Mouse (Mus musculus) brown adipose tissue, adult 24 weeks (tissue): ENCODE data around the gene Mical2. TPM values are rescaled to one million over a fixed set of nuclear protein-coding genes. Genes with fewer than 3 reads are reported as not detected.

Experiments used
- H3K27ac ChIP-seq: fragments of 200-500 bp; replicated peaks from 2 replicates; pipeline ENCODE4 v1.5.1; 2012; ENCODE audit warnings: low read depth, mild to moderate bottlenecking, low read length
- H3K4me1 ChIP-seq: fragments of 200-500 bp; 2 replicates; pipeline ENCODE4 v1.6.1; 2012; ENCODE audit warnings: low read length, mixed read lengths; ENCODE audit not compliant: control insufficient read depth, insufficient read depth, insufficient read length
- H3K4me3 ChIP-seq: fragments of 200-500 bp; 2 replicates; pipeline ENCODE4 v1.5.1; 2012; ENCODE audit warnings: low read depth, mild to moderate bottlenecking, low read length, moderate library complexity; ENCODE audit not compliant: insufficient read depth
- polyA plus RNA-seq: library from polyadenylated mRNA; stranded (reverse); fragments of >200 nt; gene quantifications from 2 replicates; pipeline ENCODE4 v1.2.4, GENCODE M21; 2012; ENCODE audit not compliant: missing spikeins, insufficient read depth, insufficient read length

Gene Mical2
- polyA plus RNA-seq, 1 experiment: 18.7 TPM

DNA sequence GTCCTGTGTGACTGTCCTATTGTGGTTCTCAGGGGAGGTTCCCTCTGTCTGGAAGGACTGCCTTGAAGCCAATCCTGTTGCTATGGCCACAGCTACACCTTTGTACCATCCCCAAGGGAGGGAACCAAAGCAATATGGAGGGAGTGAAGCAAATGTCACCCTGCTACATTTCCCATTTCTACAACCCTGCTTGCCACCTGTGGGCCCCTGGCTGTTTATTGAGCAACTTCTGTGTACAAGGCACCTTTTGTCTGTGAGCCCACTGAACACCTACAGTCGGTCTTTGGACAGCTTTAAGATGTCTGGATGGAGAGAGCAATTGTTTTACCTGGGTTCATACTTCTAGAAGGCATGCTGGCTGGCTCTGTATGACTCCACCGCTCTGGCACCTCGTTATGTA is 46.0 kb downstream of the Mical2 start:
- Histone ChIP-seq H3K4me1 (peaks cover 18% of the 10 kb centered on the region), H3K4me3 (no peak overlapping the region), H3K27ac (no peak overlapping the region)

DNA sequence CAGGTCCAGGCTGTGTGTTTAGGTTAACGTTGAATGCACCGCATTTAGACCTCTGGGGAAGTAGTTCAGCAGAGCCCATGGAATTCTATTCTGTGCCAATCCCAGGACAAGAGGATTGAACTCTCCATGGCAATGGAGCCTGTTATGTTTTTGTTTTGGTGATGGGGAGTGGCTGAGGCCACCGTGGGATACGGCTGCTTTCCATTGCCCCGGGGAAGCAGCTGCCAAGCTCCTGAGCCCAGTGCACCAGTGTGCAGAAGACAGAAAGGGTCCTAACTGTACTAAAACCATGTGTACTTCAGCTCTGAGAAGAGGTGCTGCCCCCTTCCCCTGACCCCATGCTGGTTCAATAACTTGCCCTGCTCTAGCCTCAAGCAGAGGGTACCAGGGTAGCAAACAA is 47.0 kb downstream of the Mical2 start:
- peaks cover 21% of the 10 kb centered on the region for H3K4me1 ChIP-seq
- no peak overlapping the region for H3K27ac ChIP-seq

DNA sequence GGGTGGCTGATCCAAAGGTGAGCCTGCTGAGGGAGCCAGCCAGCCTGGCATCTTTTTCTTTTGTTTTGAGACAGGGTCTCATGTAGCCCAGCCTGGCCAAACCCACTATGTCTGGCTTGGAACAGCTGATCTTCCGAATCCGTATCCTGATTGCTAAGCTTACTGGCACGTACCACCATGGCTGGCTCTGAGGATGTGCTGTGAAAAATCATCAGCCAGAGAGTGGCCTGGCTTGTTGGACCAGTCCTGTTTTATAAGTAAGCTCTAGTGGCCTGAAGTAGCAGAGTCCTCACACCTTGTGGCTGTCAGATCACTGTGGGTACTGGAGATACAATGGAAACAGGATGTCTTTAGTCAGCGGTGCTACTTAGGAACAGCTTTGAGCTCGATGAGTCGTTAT is 47.8 kb downstream of the Mical2 start:
- Histone ChIP-seq H3K27ac (no peak overlapping the region), H3K4me3 (no peak overlapping the region), H3K4me1 (peaks cover 27% of the 10 kb centered on the region)

More for the DNA sequence above, 47.0 kb downstream of the Mical2 start:
- H3K4me3 ChIP-seq: no peak overlapping the region

DNA sequence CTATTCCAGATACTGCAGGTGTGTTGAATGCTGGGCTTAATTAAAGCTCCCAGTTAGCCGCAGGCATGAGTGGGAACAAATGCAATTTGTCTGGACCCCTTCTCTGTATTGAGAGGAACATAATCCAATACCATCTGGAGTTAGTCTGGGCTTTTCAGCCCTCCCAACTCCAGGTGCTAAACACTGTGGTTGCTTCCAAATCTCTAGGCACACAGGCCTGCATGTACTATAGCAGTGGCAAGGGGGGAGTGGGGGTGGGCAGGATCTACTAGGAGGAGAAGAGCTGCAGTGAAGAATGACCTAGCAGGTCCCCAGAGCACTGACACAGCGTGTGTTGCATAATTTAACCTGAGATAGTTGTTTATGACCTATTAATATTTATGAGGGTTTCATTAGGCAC is 49.0 kb downstream of the Mical2 start:
- peaks cover 30% of the 10 kb centered on the region for H3K4me1 ChIP-seq
- H3K4me3 ChIP-seq: no peak overlapping the region
- no peak overlapping the region for H3K27ac ChIP-seq

DNA sequence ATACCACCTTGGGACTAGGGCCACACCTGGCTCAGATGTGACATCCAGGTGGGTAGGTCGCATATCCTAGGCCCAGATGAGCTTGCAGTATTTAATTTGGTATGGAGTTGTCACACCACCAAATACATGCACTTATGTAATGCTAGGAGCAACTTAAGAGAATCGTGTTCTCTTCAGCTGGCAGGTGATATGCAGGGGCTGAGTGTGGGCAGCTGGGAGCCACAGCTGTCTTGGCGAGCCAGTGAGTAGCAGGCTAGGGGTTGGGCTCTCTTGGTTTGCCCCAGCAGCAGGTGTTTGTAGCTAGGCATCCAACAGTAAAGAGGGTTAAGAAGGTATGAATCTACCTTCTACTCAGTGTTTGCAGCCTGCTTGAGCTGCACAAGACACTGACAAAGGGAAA is 49.4 kb downstream of the Mical2 start:
- Histone ChIP-seq H3K4me3 (no peak overlapping the region), H3K4me1 (peaks cover 26% of the 10 kb centered on the region), H3K27ac (no peak overlapping the region)

DNA sequence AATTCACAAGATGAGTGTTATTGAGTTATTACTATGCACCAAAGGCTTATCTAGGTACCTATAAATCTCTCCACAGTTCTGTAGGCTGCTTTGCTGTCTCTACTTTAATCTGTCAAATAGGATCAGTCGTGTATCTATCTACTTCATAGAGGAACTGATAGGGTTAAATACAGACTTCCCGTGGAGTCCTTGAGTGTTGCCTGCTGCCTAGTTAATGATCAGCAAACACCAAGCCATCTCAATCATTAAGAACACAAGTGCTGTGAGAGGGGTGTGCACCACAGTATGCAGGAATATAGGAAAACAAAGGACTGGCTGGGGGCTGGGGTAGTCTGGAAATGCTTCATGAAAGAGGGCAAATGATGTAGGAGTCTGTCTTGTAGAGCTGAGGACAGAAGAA is 50.2 kb downstream of the Mical2 start:
- no peak overlapping the region for H3K27ac ChIP-seq
- peaks cover 22% of the 10 kb centered on the region for H3K4me1 ChIP-seq
- no peak overlapping the region for H3K4me3 ChIP-seq

DNA sequence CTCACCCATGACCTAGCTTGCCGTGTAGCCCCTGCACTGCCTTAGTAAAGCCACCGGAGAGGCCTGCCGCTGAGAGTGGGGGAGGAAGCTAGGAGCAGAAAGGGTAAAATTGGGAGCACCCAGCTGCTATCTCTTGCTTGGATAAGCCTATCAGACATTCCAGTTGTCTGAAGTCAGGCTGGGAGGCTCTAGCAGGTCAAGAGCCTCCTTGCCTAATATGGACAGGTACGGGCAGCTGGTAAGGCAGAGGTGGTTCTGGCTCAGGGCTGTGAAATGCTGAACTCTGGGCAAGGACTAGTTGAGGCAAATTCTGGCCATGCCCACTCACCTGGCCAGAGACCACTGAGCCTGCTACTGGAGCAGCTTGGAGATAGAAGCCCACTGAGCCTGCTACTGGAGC is 51.2 kb downstream of the Mical2 start:
- Histone ChIP-seq H3K4me1 (peaks cover 28% of the 10 kb centered on the region; the same call in 1 of the 2 replicates), H3K27ac (no peak overlapping the region), H3K4me3 (no peak overlapping the region)

DNA sequence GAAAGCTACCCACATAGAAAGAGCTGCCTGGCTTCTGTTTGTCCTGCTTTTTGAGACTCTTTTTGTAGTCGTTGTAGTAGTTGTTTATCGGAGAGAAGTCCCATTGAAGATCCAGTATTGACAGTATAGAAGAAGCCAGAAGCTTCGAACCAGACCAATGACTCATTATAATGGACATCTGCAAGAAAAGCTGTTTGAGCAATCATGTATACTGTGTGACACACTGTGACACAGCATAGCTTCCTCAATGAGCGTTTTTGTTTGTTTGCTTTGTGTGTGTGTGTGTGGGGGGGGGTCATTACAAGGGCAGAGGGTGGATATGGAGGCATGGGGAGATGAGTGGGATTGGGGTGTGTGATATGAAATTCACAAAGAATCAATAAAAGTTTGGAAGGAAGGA is 53.0 kb downstream of the Mical2 start:
- H3K4me3 ChIP-seq: no peak overlapping the region
- H3K27ac ChIP-seq: peak overlapping the region; percentile 43
- peaks cover 28% of the 10 kb centered on the region; the same call in 1 of the 2 replicates for H3K4me1 ChIP-seq

DNA sequence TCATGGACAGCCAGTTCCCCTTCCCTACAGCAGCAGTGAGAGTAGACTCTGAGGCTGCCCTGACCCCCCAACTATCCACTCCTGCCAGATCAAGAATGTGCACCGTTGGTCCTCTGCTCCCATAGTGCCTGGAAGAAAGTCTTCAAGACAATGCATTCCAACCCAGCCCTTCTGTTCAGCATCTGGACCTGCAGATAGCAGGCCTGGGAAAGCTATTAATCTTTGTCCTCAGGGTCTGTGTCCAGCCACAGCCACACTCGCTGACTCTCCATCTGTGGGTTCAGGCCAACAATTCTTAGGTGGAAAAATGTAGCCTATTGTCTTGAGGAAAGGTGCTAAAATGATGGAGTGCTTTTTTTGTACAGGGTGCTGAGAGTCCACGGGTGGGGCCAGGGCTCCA is 54.8 kb downstream of the Mical2 start:
- Histone ChIP-seq H3K4me3 (no peak overlapping the region), H3K4me1 (peaks cover 32% of the 10 kb centered on the region; the same call in 1 of the 2 replicates), H3K27ac (peak overlapping the region; percentile 80)

DNA sequence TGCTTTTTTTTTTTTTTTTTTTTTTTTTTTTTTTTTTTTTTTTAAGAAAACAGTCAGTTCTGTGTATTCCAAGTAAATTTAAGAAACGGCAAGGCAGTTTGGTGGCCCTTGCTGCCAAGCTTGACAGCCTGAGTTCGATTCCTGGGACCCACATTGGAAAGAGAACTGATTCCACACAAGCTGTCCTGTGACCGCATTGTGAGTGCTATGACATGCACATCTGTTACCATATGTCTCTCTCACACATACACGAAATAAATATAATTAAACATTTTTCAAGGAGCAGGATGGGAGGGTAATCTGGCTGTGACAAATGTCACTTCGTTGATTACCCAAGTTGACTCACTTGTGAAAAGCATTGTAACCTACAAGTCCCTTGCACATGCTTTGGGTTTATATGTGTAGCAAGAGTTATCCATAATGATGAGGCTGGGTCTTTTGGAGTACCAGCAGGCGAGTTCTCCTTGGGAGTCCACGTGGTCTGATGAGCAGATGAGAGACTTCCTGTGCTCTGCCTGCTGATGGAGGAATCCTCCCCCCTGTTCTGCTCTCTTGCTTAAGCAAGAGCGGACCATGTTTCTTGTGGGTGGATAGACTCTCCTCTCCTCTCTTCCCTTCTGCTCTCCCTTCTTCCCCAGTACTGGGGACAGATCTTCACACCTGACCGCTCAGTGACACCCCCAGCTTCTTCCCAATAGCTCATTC is 58.1 kb downstream of the Mical2 start:
- peaks cover 25% of the 10 kb centered on the region for H3K4me1 ChIP-seq
- no peak overlapping the region for H3K4me3 ChIP-seq
- no peak overlapping the region for H3K27ac ChIP-seq

DNA sequence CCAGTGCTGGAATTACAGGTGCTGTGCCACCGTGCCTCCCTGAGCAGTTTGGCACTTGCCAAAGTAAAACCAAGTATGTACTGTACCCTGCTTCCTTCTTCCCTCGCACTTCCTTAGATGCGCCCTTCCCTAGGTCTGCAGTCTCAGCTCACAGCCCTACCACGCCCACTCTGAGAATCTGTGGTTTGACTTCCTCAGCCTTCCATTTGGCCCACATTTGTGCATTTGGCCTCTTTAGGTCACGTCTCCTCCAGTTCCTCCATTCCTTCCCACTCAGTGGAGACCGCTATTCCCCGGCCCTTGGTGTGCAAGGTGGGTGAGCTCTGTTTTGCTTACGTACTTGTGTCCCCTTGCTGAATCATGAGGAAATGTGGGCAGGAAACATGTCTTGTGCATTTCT is 59.9 kb downstream of the Mical2 start:
- Histone ChIP-seq H3K4me3 (no peak overlapping the region), H3K4me1 (peaks cover 18% of the 10 kb centered on the region), H3K27ac (0 out of 2 replicates have a peak overlapping the region, but pooled peaks have one; percentile 16)

DNA sequence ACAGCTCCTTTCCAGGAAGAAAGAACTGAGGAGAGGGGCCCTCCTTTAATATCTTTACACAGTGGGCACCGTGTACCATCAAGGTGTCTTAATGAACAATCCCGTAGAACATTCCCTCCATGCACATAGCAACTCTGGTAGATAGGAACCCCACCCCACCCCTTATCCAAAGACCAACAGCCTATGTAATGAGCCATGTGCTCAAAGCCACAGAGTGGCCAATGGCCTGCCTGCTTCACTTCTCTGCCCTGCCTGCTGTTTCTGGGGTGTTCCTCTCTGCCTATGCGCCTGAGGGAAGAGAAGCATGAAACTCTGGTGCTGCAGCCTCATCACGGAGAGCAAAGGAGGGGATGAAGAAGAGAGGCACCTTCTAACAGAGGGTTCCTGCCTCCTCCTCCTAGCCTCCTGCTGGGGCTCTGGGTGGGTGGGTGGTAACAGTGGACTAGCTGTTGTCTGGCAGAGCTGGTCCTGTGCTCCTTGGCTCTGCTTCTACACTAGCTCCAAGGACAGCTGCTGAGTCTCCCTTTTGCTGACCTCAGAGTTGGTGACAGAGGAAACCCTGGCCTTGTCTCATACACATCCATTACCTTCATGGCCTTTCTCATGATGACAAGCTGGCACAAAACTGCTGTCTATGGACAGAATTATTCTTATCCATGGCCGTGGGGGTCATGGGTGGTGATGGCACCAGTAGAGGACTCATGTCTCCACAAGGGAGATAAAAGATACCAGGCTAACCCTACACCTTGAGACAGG is 62.9 kb downstream of the Mical2 start:
- Histone ChIP-seq H3K27ac (no peak overlapping the region), H3K4me3 (no peak overlapping the region), H3K4me1 (peaks cover 11% of the 10 kb centered on the region)

DNA sequence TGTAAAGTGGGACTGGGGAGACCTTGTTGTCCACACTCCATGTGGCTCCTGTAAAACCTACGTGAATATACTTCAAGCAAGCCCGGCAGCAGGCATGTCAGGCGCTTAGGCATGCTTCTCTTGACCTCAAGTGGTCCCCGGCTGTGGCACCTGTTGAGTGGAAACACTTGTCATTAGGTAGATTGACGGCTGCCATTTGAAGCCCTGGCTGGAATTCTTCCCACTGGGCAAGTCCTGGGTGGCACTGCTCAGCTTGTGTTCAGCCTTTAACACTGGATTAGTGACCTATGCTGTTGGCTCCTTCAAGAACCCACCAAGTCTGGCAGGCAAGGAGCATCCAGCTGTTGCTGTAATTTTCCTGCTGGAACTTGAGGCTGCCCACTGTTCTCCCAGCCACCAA is 63.9 kb downstream of the Mical2 start:
- no peak overlapping the region for H3K4me3 ChIP-seq
- peaks cover 11% of the 10 kb centered on the region for H3K4me1 ChIP-seq
- H3K27ac ChIP-seq: no peak overlapping the region

DNA sequence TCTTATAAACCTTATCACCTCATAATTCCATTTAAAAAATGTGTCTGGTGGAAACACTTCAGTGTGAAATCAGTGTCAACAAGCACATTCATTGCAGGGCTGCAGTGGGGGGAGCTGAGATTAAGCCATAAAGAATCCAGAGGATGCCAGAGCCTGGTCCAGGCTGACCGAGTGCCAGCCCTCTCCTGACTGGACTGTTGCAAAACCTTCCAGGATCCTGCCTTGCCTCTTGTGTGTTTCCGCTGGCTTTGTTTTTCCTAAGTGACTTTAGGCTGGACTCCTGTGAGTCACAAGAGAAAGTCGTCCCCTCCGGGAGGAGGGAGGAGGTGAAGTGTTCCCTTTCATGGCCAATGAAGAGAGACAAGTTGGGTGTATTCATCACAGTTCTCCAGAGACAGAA is 64.3 kb downstream of the Mical2 start:
- Histone ChIP-seq H3K27ac (no peak overlapping the region), H3K4me3 (no peak overlapping the region), H3K4me1 (peaks cover 11% of the 10 kb centered on the region)

DNA sequence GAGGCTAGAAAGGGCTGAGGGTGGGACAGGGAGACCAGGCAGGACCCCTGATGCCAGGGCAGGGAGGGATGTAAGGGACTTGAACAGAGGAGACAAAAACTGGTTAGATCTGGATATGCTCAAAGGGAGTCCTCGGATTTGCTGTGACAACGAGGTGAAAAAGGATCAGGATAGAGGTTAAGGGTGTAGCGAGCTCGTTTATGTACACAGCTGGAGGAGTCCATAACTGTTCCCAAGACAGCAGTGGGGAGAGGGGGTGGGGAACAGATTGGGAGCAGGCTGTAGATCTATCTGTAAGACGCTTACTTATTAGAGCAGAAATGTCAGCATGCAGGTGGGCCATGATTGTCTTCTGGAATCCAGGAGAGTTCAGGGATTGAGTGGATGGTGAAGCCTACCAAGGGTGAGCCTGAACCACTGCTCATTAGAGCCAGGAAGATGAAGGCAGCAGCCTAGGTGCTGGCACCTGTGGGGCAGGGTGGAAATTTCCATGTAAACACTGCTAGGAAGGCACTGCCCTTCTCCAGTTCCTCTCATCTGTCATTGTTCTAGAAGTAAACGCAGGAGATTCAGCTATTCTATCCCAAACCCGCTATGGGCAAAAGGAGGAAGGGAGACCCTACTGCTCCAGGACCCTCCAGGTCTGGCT is 67.9 kb downstream of the Mical2 start:
- Histone ChIP-seq H3K4me3 (no peak overlapping the region), H3K27ac (no peak overlapping the region), H3K4me1 (peaks cover 16% of the 10 kb centered on the region)
